Mouse (Mus musculus) intestine, postnatal 0 days (tissue): ENCODE measurements around the gene Gm5916. TPM values are rescaled to one million over a fixed set of nuclear protein-coding genes. Genes with fewer than 3 reads are reported as not detected.

Experiments
- ATAC-seq: fragments of 200-750 bp; cut with Nextera tagmentation; 2 replicates; pipeline ENCODE4 v1.8.0; 2017; ENCODE audit warnings: mild to moderate bottlenecking, moderate TSS enrichment, moderate library complexity
- H3K27ac ChIP-seq: fragments of 300-500 bp; sonication (generic); 2 replicates; pipeline ENCODE4 v1.5.1; 2014; ENCODE audit warnings: mild to moderate bottlenecking, low read depth, low read length, moderate library complexity
- H3K27me3 ChIP-seq: fragments of 300-500 bp; sonication (generic); replicated peaks from 2 replicates; pipeline ENCODE4 v1.6.1; 2014; ENCODE audit warnings: low read length, mixed read lengths; ENCODE audit not compliant: control insufficient read depth, insufficient read depth
- H3K36me3 ChIP-seq: fragments of 300-500 bp; sonication (generic); 2 replicates; pipeline ENCODE4 v1.6.1; 2014; ENCODE audit warnings: mild to moderate bottlenecking, moderate library complexity; ENCODE audit not compliant: control insufficient read depth, insufficient read depth
- H3K4me1 ChIP-seq: fragments of 300-500 bp; sonication (generic); replicated peaks from 2 replicates; pipeline ENCODE4 v1.6.1; 2014; ENCODE audit warnings: antibody characterized with exemption, low read length, mixed read lengths; ENCODE audit not compliant: control insufficient read depth, insufficient read depth
- H3K4me2 ChIP-seq: fragments of 300-500 bp; sonication (generic); replicated peaks from 2 replicates; pipeline ENCODE4 v1.6.1; 2014; ENCODE audit warnings: low read depth, mild to moderate bottlenecking, moderate library complexity
- H3K4me3 ChIP-seq: fragments of 300-500 bp; sonication (generic); 2 replicates; pipeline ENCODE4 v1.5.1; 2014; ENCODE audit warnings: low read depth, low read length
- H3K9ac ChIP-seq: fragments of 300-500 bp; sonication (generic); 2 replicates; pipeline ENCODE4 v1.6.1; 2014; ENCODE audit warnings: mild to moderate bottlenecking, low read depth, low read length
- H3K9me3 ChIP-seq: fragments of 300-500 bp; sonication (generic); 2 replicates; pipeline ENCODE4 v1.6.1; 2016; ENCODE audit warnings: mixed run types; ENCODE audit not compliant: control insufficient read depth
- CTCF ChIP-seq: sonication (generic); IDR thresholded peaks from 2 replicates; pipeline ENCODE4 v1.5.1; 2016; ENCODE audit warnings: low read depth, mild to moderate bottlenecking, control low read depth, antibody characterized with exemption, moderate library complexity
- WGBS: fragments of 180-500 bp; shearing (Covaris S2); extraction: QIAGEN DNeasy Blood & Tissue Kit; methylation state at CpG from one replicate; pipeline ENCODE4 v1.1.7; 2014; 5-methylcytosine and 5-hydroxymethylcytosine counted together
- polyA plus RNA-seq: library from polyadenylated mRNA; unstranded; fragments of >200 nt; fragmentation: Nextera tagmentation; extraction: Ambion mirVana; gene quantifications from 2 replicates; pipeline ENCODE4 v1.2.1, GENCODE M21; 2015

The Gm5916 gene
- not detected in 2 replicates for polyA plus RNA-seq

DNA sequence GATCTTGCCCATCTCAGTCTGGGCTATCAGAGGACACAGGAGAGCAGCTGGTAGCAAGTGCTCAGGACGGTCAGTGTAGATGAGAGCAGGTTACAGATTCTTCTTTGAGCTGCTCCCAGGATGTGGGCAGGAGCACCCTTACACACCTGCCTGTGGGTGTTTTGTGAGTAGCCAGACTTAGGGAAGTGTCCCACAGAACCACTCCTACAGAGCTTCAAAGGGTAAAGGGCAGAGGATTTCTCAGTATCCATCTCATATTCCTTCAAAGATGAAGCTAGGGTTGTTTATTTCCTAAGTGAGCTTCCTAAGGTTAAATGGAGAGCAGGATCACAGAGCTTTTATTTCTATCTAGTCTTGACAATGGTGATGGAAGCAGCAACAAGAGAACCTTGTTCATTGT lies at the start of gene Gm5916:
Gene Gm5916, minus strand, starts transcription at position 101 of the 400 bp plus-strand sequence.
- Histone ChIP-seq H3K27me3 (no peaks in the 10 kb centered on the region), H3K4me2 (no peak within 1 kb of the TSS), H3K4me1 (no peaks in the 10 kb centered on the region), H3K36me3 (no peaks in the 10 kb centered on the region), H3K9me3 (no peaks in the 10 kb centered on the region), H3K27ac (no peak within 1 kb of the TSS), H3K4me3 (no peak within 1 kb of the TSS), H3K9ac (no peak within 1 kb of the TSS)
- ATAC-seq = no peak
- TF ChIP-seq CTCF = no peak
- 85% methylated on average over 1 of the region's 1 CpGs for WGBS

Other genes with a start within 250 kb of the Gm5916 start
- not detected in 2 replicates for gene 9230113P08Rik, start 220.4 kb downstream of the Gm5916 start, polyA plus RNA-seq